Mouse (Mus musculus): ENCODE measurements around the gene E130114P18Rik. TPM values are rescaled to one million over a fixed set of nuclear protein-coding genes. Genes with fewer than 3 reads are reported as not detected.

E130114P18Rik gene
- total RNA-seq, 1 experiment from 2014 or later, result not detected

- no peak for ATAC-seq (replicated peaks; ENCODE audit: insufficient number of reproducible peaks, low FRiP score, low TSS enrichment, poor library complexity, severe bottlenecking)
Observed at GRCm38 (mm10) chr4:97780024-97780423, 2.1 kb upstream of the E130114P18Rik start.

GRCm38 (mm10) chr4:97779003-97779930, 1.4 kb upstream of the E130114P18Rik start:
- ATAC-seq (replicated peaks; ENCODE audit: insufficient number of reproducible peaks, low FRiP score, low TSS enrichment, poor library complexity, severe bottlenecking), result no peak

DNA sequence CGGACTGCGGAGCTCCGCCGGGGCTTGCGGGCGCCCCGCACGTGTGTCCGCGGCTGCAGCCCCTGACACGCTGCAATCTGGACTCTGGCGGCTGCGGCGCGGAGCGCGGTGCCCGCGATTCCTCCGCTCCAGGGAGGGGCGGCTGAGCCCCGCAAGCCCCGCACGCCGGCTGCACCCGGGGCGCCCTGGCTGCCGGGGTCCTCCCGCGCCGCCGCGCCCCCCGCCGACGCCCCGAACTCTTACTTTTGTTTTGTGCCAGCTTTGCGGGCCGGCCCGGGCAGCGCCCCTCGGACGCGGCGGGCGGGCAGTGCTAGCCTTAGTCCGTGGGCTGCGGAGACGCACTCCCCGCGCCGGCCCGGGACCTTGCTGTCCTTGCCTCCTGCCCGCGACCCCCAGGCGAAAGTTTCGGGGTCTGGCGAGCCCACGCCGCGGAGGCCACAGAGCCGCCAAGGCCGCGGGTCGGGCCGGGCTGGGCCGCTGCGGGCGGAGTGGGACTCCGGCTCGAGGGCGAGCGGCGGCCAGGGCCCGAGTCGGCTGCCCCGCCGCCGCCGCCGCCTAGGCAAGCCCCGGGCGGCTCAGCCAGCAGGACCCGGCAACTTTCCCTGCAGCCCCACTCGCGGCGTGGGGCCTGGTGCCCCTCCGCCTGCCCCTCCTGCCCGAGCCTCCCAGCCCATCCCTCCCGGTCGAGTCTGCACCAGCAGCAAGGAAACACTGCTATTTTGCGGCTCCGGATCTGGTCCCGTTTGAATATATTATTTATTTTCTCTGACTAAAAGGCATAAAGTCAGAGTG, 529 bp upstream of the E130114P18Rik start:
- no peak for ATAC-seq (replicated peaks; ENCODE audit: insufficient number of reproducible peaks, low FRiP score, low TSS enrichment, poor library complexity, severe bottlenecking)

- ATAC-seq (replicated peaks; ENCODE audit: insufficient number of reproducible peaks, low FRiP score, low TSS enrichment, poor library complexity, severe bottlenecking), result no peak
Observed at GRCm38 (mm10) chr4:97777081-97777705, 685 bp downstream of the E130114P18Rik start.

- ATAC-seq (replicated peaks; ENCODE audit: insufficient number of reproducible peaks, low FRiP score, low TSS enrichment, poor library complexity, severe bottlenecking), result no peak
Observed at GRCm38 (mm10) chr4:97776388-97777080, 1.3 kb downstream of the E130114P18Rik start.

- no peak for ATAC-seq (replicated peaks; ENCODE audit: insufficient number of reproducible peaks, low FRiP score, low TSS enrichment, poor library complexity, severe bottlenecking)
Observed at GRCm38 (mm10) chr4:97775494-97776265, 2.2 kb downstream of the E130114P18Rik start.

- ATAC-seq (replicated peaks; ENCODE audit: insufficient number of reproducible peaks, low FRiP score, low TSS enrichment, poor library complexity, severe bottlenecking), result no peak
Observed at GRCm38 (mm10) chr4:97775059-97775458, 2.8 kb downstream of the E130114P18Rik start.

DNA sequence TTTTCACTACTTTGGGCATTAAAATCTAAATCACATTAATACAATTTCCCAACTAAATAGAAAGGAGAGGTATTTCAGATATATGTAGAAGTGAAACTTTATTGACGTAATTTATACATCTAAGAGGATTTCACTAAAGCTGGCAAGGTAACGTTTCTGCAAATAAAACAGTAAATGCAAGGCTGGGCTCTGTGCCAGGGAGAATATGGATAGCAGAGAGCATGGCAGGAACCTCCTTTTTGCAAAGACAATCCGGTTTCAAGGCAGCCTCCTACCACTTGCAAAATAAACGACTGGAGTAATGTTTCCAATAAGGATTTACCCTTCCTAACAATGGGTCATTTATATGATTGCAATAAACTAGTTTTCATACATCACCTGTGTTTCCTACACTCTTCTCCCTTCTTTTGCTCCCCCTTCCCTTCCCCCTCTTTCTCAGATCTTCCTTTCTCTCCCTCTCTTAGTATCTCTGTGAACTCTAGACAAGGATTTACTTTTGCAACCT, 3.4 kb downstream of the E130114P18Rik start:
- ATAC-seq (replicated peaks; ENCODE audit: insufficient number of reproducible peaks, low FRiP score, low TSS enrichment, poor library complexity, severe bottlenecking), result no peak

DNA sequence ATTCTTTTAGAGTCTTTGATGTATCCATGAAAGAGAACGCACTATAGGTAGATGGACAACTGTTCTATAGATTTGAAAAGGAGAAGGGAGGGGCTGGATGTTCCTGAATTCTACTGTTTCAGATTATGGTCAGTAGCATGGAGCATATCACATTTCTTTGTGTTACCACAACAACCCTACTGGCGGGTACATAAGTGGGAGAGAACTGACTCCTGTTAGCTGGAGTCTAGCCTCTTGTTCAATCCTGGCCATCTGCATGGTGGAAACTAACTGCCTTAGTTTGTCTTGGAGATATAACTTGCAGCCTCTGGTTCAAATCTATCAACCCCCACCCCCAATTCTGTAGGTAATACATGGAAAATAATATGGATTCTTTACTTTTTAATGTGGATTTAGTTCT, 4.1 kb downstream of the E130114P18Rik start:
- no peak for ATAC-seq (replicated peaks; ENCODE audit: insufficient number of reproducible peaks, low FRiP score, low TSS enrichment, poor library complexity, severe bottlenecking)

GRCm38 (mm10) chr4:97773110-97773593, 4.7 kb downstream of the E130114P18Rik start:
- ATAC-seq (replicated peaks; ENCODE audit: insufficient number of reproducible peaks, low FRiP score, low TSS enrichment, poor library complexity, severe bottlenecking), result peak; percentile 79

DNA sequence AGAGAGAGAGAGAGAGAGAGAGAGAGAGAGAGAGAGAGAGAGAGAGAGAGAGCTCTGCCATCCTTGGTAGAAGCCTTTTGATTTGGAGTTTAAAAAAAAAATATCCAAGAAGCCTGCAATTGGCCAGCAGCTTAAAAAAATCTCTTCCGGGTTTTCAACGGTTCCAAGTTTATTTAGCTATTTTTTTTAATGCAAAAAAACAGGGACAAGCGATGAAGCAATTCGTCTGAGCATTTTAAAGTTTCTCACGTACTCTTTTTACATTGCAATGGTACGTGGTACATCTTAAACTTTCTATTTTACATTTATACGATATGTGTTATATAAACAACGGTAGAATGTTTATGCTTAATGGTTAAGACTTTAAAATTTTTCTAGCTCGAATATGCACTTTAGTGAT, 5.2 kb downstream of the E130114P18Rik start, which contains the start of gene Nfia:
Gene Nfia (plus strand): TSS at position 94 of the 400 bp plus-strand sequence.
- no peak for ATAC-seq (replicated peaks; ENCODE audit: insufficient number of reproducible peaks, low FRiP score, low TSS enrichment, poor library complexity, severe bottlenecking)

DNA sequence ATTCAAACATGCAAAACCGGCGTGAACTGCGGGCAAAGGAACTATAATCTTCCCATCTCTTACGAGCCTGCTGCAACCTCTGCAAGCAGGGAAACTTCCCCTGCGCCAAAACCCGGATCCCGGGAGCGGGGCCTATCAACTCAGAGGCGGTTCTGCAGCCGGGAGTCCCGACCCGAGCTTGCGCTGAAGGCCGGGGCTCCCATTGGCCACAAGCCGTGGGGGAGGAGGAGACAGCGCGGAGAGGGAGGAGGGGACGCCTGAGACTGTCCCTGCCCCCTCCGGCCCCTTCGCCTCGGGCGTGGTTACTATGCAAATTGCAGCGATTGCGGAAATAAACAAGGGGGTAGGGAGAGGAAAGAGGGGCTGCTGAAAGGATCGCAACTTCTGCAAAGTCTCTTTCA, 5.8 kb downstream of the E130114P18Rik start:
- ATAC-seq (replicated peaks; ENCODE audit: insufficient number of reproducible peaks, low FRiP score, low TSS enrichment, poor library complexity, severe bottlenecking), result peak; percentile 97

- ATAC-seq (replicated peaks; ENCODE audit: insufficient number of reproducible peaks, low FRiP score, low TSS enrichment, poor library complexity, severe bottlenecking), result no peak
Observed at GRCm38 (mm10) chr4:97771426-97771825, 6.5 kb downstream of the E130114P18Rik start.

- ATAC-seq (replicated peaks; ENCODE audit: insufficient number of reproducible peaks, low FRiP score, low TSS enrichment, poor library complexity, severe bottlenecking), result no peak
Observed at GRCm38 (mm10) chr4:97769861-97770260, 8.0 kb downstream of the E130114P18Rik start.

- no peak for ATAC-seq (replicated peaks; ENCODE audit: insufficient number of reproducible peaks, low FRiP score, low TSS enrichment, poor library complexity, severe bottlenecking)
Observed at GRCm38 (mm10) chr4:97767516-97767915, 10.4 kb downstream of the E130114P18Rik start.

DNA sequence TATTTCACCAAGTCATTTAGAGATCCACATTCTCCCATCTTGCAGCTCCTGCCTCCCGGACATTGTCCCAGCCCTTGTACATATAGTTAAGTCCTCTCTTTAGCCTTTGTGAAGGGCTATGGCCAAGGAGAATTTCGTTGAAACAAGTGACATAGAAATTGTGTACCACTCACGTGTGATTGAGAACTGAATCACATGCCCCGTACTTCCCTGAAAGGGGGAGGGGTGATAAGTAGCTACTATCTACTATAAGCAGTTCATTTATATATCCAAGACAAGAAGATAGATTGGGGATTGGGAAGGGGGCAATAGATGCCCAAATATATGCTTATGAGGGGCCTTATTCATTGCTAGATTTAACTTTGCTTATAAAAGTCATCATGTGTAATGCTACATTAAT, 10.9 kb downstream of the E130114P18Rik start:
- ATAC-seq (replicated peaks; ENCODE audit: insufficient number of reproducible peaks, low FRiP score, low TSS enrichment, poor library complexity, severe bottlenecking), result no peak

DNA sequence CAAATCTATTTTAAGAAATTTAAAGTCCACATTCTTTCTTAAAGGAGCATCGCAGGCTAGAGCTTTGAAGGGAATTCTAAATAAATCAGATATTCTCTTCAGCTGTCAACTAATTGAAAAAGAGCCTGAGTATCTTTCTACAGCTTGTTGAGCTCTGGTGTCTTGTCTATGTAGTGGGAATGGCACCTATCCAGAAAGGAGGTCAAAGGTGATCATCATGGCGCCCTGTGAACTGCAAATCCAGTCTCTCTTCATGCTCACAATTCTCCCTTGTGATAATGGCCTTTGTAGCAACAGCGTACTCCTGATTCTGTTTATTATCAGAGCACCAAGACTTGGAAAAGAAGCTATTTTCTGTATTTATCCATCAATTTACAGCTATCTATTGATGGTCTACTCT, 11.8 kb downstream of the E130114P18Rik start:
- ATAC-seq (replicated peaks; ENCODE audit: insufficient number of reproducible peaks, low FRiP score, low TSS enrichment, poor library complexity, severe bottlenecking), result no peak
